Mouse (Mus musculus) left cerebral cortex, adult 8-10 months (tissue): ENCODE measurements around the gene Gtf2i. TPM values are rescaled to one million over a fixed set of nuclear protein-coding genes. Genes with fewer than 3 reads are reported as not detected.

ENCODE experiments used
- DNase-seq, 2 experiments: peaks; one replicate each; pipeline ENCODE4 v3.0.0; 2022; ENCODE audit warnings: low spot score in 2 of 2
- microRNA-seq, 2 experiments: library from miRNA; unstranded; fragments of <30 nt; microRNA quantifications; one replicate each; pipeline ENCODE4 v1.2.0; 2022
- total RNA-seq, 4 experiments: library from RNA; stranded (reverse); gene quantifications; 2 replicates each; pipeline ENCODE4 v1.2.4; 2022

Gene Gtf2i
- total RNA-seq, 4 experiments from 2014 or later, result 193 to 217 (median 197) TPM

DNA sequence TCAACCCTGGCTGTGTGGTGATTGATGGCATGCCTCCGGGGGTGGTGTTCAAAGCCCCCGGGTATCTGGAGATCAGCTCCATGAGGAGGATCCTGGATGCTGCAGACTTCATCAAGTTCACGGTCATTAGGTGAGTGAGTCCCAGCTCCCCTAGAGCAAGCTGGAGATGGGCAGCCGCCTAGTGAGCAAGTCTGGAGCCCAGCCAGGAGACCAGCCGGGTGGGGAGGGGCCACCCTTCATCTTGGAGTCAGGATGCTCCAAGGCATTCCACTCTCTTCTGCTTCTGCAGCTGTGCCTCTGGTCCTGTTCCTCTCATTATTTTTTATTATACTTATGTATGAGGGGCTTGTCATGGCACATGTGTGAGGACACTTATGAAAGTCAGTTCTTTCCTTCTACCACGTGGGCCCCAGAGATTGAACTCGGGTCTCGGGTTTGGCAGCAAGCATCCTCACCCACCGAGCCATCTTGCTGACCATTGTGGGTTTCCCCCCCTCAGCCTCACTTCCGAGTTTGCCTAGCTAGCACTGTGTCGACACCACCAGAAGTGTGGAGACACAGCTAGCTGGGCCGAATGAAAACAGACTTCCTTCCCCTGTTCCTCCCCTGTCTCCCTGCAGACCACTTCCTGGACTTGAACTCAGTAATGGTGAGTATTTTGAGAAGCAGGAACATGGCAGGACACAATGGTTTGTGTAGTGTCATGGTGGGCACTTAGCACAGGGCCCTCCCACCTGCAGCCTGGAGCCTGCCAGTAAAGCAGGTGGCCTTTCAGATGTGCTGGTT is 100.3 kb downstream of the Gtf2i start:
- no peak for DNase-seq

- DNase-seq, result no peak
Observed at GRCm38 (mm10) chr5:134209931-134210554, 104.5 kb downstream of the Gtf2i start.

DNA sequence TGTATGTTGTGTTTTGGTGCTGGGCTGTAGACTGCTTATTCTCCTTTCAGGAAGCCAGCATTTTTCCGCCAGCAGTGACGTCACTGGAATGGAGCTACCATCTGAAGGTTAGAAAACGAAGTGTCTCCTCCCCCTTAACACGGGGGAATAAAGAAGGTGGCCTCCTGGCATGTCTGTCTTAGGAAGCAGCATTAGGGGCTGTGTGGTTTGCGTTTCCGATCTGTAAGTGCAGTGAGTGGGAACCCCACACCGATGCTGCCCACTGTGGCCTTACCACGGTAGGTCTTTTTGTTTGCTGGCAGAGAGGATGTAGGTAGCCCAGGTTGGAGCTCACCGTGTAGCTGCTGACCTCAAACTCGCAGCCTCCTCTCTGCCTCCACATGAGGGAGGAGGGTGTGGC is 107.8 kb downstream of the Gtf2i start:
- no peak for DNase-seq

- DNase-seq, result no peak
Observed at GRCm38 (mm10) chr5:134193664-134194063, 120.9 kb downstream of the Gtf2i start.

DNA sequence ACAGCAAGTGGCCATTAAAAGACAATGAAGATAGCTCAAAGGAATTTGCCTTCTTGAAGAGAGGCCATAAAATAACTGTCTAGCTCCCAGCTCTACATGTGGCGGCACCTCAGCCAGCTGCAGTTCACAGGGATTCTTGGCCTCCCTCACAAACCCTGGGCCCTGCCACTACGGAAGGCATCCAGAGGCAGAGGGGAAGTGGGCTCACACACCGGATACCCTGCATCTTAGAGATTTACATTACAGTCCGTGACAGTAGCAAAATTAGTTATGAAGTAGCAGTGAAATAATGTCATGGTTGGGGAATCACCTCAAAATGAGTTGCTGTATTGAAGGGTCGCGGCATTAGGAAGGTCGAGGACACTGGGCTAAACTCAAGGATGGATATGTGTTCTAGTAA is 126.0 kb downstream of the Gtf2i start:
- no peak for DNase-seq

Small RNA genes lying within 50 kb of the gene (microRNA-seq; reads per million reads assigned to microRNA genes)
- gene Mir3965, result 0 reads per million in 2 experiments

Other genes starting within 250 kb of the Gtf2i start
- 10 to 100 TPM; 62.4 to 89.4 (median 68.0) TPM for gene Castor2, start 215.0 kb downstream of the Gtf2i start, total RNA-seq
- 10 to 100 TPM; 15.5 to 21.2 (median 16.8) TPM for gene Rcc1l, start 138.0 kb downstream of the Gtf2i start, total RNA-seq
- gene Gtf2ird2, start 130.7 kb downstream of the Gtf2i start, total RNA-seq, result 10 to 100 TPM; 16.8 to 19.3 (median 18.2) TPM
- gene Ncf1, start 85.1 kb downstream of the Gtf2i start, total RNA-seq, result 10 to 100 TPM in 2 of 4 experiments, 1 to 10 TPM in 2; 5.3 to 16.2 (median 10.3) TPM
- 10 to 100 TPM; 48.9 to 66.4 (median 52.1) TPM for gene Gtf2ird1, start 142.0 kb upstream of the Gtf2i start, total RNA-seq
- 100 to 1,000 TPM in 2 of 4 experiments, 10 to 100 TPM in 2; 92.9 to 105 (median 99.9) TPM for gene Clip2, start 237.7 kb upstream of the Gtf2i start, total RNA-seq
- gene Syna, start 245.4 kb upstream of the Gtf2i start, total RNA-seq, result under 1 TPM in 2 of 4 experiments, not detected in 2; 0.17 to 0.19 TPM